Mouse (Mus musculus) neural tube, embryonic 12.5 days (tissue): ENCODE data around the gene Bmpr1b. TPM values are rescaled to one million over a fixed set of nuclear protein-coding genes. Genes with fewer than 3 reads are reported as not detected.
A peak's percentile ranks its signal among the peaks of the same experiment; 100 is the strongest.

Experiments used
- ATAC-seq: fragments of 200-750 bp; cut with Nextera tagmentation; 2 replicates; pipeline ENCODE4 v1.8.0; 2017; ENCODE audit warnings: low read depth, mild to moderate bottlenecking, moderate TSS enrichment, moderate library complexity; ENCODE audit not compliant: low FRiP score
- H3K27ac ChIP-seq: fragments of 300-500 bp; sonication (generic); 2 replicates; pipeline ENCODE4 v1.5.1; 2016
- H3K27me3 ChIP-seq: fragments of 300-500 bp; sonication (generic); replicated peaks from 2 replicates; pipeline ENCODE4 v1.6.1; 2016; ENCODE audit warnings: mild to moderate bottlenecking
- H3K36me3 ChIP-seq: fragments of 300-500 bp; sonication (generic); 2 replicates; pipeline ENCODE4 v1.6.1; 2016; ENCODE audit warnings: mild to moderate bottlenecking
- H3K4me1 ChIP-seq: fragments of 300-500 bp; sonication (generic); 2 replicates; pipeline ENCODE4 v1.6.1; 2016
- H3K4me2 ChIP-seq: fragments of 300-500 bp; sonication (generic); replicated peaks from 2 replicates; pipeline ENCODE4 v1.6.1; 2016; ENCODE audit warnings: mild to moderate bottlenecking
- H3K4me3 ChIP-seq: fragments of 300-500 bp; sonication (generic); 2 replicates; pipeline ENCODE4 v1.5.1; 2016
- H3K9ac ChIP-seq: fragments of 300-500 bp; sonication (generic); 2 replicates; pipeline ENCODE4 v1.6.1; 2016; ENCODE audit warnings: mild to moderate bottlenecking
- H3K9me3 ChIP-seq: fragments of 300-500 bp; sonication (generic); 2 replicates; pipeline ENCODE4 v1.6.1; 2016; ENCODE audit warnings: mild to moderate bottlenecking
- WGBS: fragments of 180-500 bp; shearing (Covaris S2); methylation state at CpG from one replicate; pipeline ENCODE4 v1.1.7; 2016; 5-methylcytosine and 5-hydroxymethylcytosine counted together
- polyA plus RNA-seq: library from polyadenylated mRNA; unstranded; fragments of >200 nt; fragmentation: Nextera tagmentation; extraction: Ambion mirVana; gene quantifications from 2 replicates; pipeline ENCODE4 v1.2.1, GENCODE M21; 2016

Gene Bmpr1b
- polyA plus RNA-seq, 1 experiment from 2014 or later = 12.6 TPM

GRCm38 (mm10) chr3:142061267-142061666, 108.0 kb downstream of the Bmpr1b start:
- no peak overlapping the region for H3K4me2 ChIP-seq
- peaks cover 14% of the 10 kb centered on the region for H3K4me1 ChIP-seq
- H3K36me3 ChIP-seq = no peaks in the 10 kb centered on the region
- no peak overlapping the region for H3K27ac ChIP-seq
- H3K4me3 ChIP-seq = no peak overlapping the region
- no peak for ATAC-seq
- H3K27me3 ChIP-seq = no peaks in the 10 kb centered on the region
- no peaks in the 10 kb centered on the region for H3K9me3 ChIP-seq
- no peak overlapping the region for H3K9ac ChIP-seq
- 93% methylated on average over 5 of the region's 5 CpGs for WGBS

GRCm38 (mm10) chr3:142059890-142060289, 109.3 kb downstream of the Bmpr1b start:
- Histone ChIP-seq H3K9me3 (no peaks in the 10 kb centered on the region), H3K4me2 (no peak overlapping the region), H3K27ac (no peak overlapping the region), H3K36me3 (no peaks in the 10 kb centered on the region), H3K9ac (no peak overlapping the region), H3K4me3 (no peak overlapping the region), H3K27me3 (no peaks in the 10 kb centered on the region), H3K4me1 (peaks cover 14% of the 10 kb centered on the region)
- no peak for ATAC-seq
- WGBS = 33% methylated on average over 3 of the region's 3 CpGs

DNA sequence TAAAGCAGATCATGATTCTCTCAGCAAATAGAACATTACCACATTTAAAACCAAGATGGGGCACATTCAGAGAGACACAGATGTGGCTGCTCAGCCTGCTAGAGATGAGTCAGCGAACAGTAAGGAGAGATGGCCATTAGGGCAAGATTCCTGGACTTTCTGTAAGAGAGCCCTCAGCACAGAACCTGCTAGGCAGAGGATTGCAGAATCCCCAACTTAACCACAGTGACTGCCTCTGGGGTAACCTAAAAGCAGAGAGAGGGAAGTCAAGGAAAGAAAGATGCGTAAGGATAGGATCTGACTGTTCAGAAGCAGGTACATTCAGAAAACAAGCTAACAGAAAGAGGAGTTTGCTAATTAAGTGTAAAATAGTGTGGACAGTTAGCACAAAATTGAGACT, 118.5 kb downstream of the Bmpr1b start:
- H3K4me1 ChIP-seq = no peaks in the 10 kb centered on the region
- no peak overlapping the region for H3K4me2 ChIP-seq
- H3K27ac ChIP-seq = no peak overlapping the region
- H3K9me3 ChIP-seq = no peaks in the 10 kb centered on the region
- no peaks in the 10 kb centered on the region for H3K27me3 ChIP-seq
- no peak for ATAC-seq
- no peak overlapping the region for H3K9ac ChIP-seq
- 99% methylated on average over 2 of the region's 2 CpGs for WGBS
- H3K36me3 ChIP-seq = no peaks in the 10 kb centered on the region
- no peak overlapping the region for H3K4me3 ChIP-seq

GRCm38 (mm10) chr3:142049610-142050009, 119.6 kb downstream of the Bmpr1b start:
- H3K4me1 ChIP-seq = no peaks in the 10 kb centered on the region
- H3K9me3 ChIP-seq = no peaks in the 10 kb centered on the region
- H3K27me3 ChIP-seq = no peaks in the 10 kb centered on the region
- no peak overlapping the region for H3K4me3 ChIP-seq
- WGBS = 91% methylated on average over 3 of the region's 3 CpGs
- no peak overlapping the region for H3K4me2 ChIP-seq
- no peaks in the 10 kb centered on the region for H3K36me3 ChIP-seq
- no peak overlapping the region for H3K9ac ChIP-seq
- H3K27ac ChIP-seq = no peak overlapping the region
- no peak for ATAC-seq

- Histone ChIP-seq H3K4me3 (no peak overlapping the region), H3K27me3 (no peaks in the 10 kb centered on the region), H3K9me3 (no peaks in the 10 kb centered on the region), H3K36me3 (no peaks in the 10 kb centered on the region), H3K27ac (no peak overlapping the region), H3K4me1 (no peaks in the 10 kb centered on the region), H3K4me2 (no peak overlapping the region), H3K9ac (no peak overlapping the region)
- WGBS = 92% methylated on average over 5 of the region's 5 CpGs
- ATAC-seq = no peak
Observed at GRCm38 (mm10) chr3:142049093-142049492, 120.1 kb downstream of the Bmpr1b start.

- Histone ChIP-seq H3K27ac (no peak overlapping the region), H3K36me3 (no peaks in the 10 kb centered on the region), H3K4me3 (no peak overlapping the region), H3K9me3 (no peaks in the 10 kb centered on the region), H3K9ac (no peak overlapping the region), H3K4me2 (no peak overlapping the region), H3K27me3 (no peaks in the 10 kb centered on the region), H3K4me1 (no peaks in the 10 kb centered on the region)
- ATAC-seq = no peak
- WGBS = 71% methylated on average over 6 of the region's 6 CpGs
Observed at GRCm38 (mm10) chr3:142048493-142048892, 120.7 kb downstream of the Bmpr1b start.

- Histone ChIP-seq H3K9ac (no peak overlapping the region), H3K4me1 (no peaks in the 10 kb centered on the region), H3K9me3 (no peaks in the 10 kb centered on the region), H3K27me3 (no peaks in the 10 kb centered on the region), H3K36me3 (no peaks in the 10 kb centered on the region), H3K4me3 (no peak overlapping the region), H3K27ac (no peak overlapping the region), H3K4me2 (no peak overlapping the region)
- no peak for ATAC-seq
- 43% methylated on average over 2 of the region's 2 CpGs for WGBS
Observed at GRCm38 (mm10) chr3:142043463-142043862, 125.8 kb downstream of the Bmpr1b start.

GRCm38 (mm10) chr3:142043006-142043405, 126.2 kb downstream of the Bmpr1b start:
- H3K9ac ChIP-seq = no peak overlapping the region
- no peak overlapping the region for H3K4me3 ChIP-seq
- WGBS = 76% methylated on average over 5 of the region's 5 CpGs
- no peaks in the 10 kb centered on the region for H3K27me3 ChIP-seq
- no peaks in the 10 kb centered on the region for H3K4me1 ChIP-seq
- no peak overlapping the region for H3K27ac ChIP-seq
- ATAC-seq = no peak
- no peaks in the 10 kb centered on the region for H3K9me3 ChIP-seq
- H3K4me2 ChIP-seq = no peak overlapping the region
- H3K36me3 ChIP-seq = no peaks in the 10 kb centered on the region

- Histone ChIP-seq H3K27ac (no peak overlapping the region), H3K4me2 (no peak overlapping the region), H3K27me3 (no peaks in the 10 kb centered on the region), H3K4me3 (no peak overlapping the region), H3K9me3 (no peaks in the 10 kb centered on the region), H3K9ac (no peak overlapping the region), H3K36me3 (no peaks in the 10 kb centered on the region), H3K4me1 (peaks cover 4% of the 10 kb centered on the region; the same call in 1 of the 2 replicates)
- no peak for ATAC-seq
- WGBS = 91% methylated on average over 5 of the region's 5 CpGs
Observed at GRCm38 (mm10) chr3:142040345-142040744, 128.9 kb downstream of the Bmpr1b start.

GRCm38 (mm10) chr3:142034160-142034559, 135.1 kb downstream of the Bmpr1b start:
- peaks cover 10% of the 10 kb centered on the region; the same call in 1 of the 2 replicates for H3K4me1 ChIP-seq
- no peak for ATAC-seq
- WGBS = 46% methylated on average over 4 of the region's 4 CpGs

DNA sequence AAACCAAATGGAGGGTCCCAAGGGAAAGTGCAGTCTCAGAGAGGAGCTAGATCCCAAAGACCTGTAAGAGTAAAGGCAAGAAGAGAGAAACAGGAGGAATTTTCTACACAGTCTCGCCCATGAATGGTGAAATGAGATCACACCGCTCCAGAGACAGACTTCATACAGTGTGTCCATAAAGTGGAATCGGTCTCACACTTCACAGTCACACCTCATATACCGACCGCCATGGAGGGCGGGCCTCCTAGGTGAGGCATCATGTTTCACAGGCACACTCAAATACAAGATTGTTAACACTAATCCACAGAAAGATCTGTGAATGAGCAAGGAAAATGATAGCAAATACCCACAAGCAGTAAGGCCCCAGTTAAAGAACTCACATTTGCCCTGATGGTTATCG, 149.5 kb downstream of the Bmpr1b start:
- ATAC-seq = no peak
- Histone ChIP-seq H3K27ac (no peak overlapping the region), H3K27me3 (no peaks in the 10 kb centered on the region), H3K4me2 (no peak overlapping the region), H3K9ac (no peak overlapping the region), H3K9me3 (no peaks in the 10 kb centered on the region), H3K4me3 (no peak overlapping the region), H3K4me1 (no peaks in the 10 kb centered on the region), H3K36me3 (no peaks in the 10 kb centered on the region)
- WGBS = 83% methylated on average over 7 of the region's 7 CpGs

More at GRCm38 (mm10) chr3:142034160-142034559, 135.1 kb downstream of the Bmpr1b start:
- H3K27me3 ChIP-seq = no peaks in the 10 kb centered on the region
- no peak overlapping the region for H3K4me2 ChIP-seq
- no peak overlapping the region for H3K27ac ChIP-seq
- H3K4me3 ChIP-seq = no peak overlapping the region
- no peak overlapping the region for H3K9ac ChIP-seq
- H3K9me3 ChIP-seq = no peaks in the 10 kb centered on the region
- H3K36me3 ChIP-seq = no peaks in the 10 kb centered on the region

DNA sequence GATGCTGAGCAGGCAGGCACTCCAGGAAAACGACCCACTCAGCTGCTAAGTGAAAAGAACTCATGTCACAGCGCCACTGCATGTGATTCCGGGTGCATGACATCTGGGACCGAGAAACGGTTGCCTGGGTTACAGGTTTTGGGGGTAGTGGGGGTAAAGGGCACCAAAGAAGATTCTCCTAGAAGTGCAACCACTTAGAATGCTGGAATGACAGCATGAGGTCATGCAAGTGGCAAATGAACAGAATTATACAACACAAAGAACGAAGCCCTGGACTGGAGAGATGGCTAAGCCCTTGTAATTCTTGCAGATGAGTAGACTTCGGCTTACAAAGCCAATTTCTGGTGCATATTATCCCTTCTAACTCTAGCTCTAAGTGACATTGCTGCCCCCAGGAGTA, 184.7 kb downstream of the Bmpr1b start:
- H3K9ac ChIP-seq = no peak overlapping the region
- H3K36me3 ChIP-seq = no peaks in the 10 kb centered on the region
- H3K27ac ChIP-seq = no peak overlapping the region
- no peaks in the 10 kb centered on the region for H3K9me3 ChIP-seq
- H3K4me2 ChIP-seq = no peak overlapping the region
- no peaks in the 10 kb centered on the region for H3K27me3 ChIP-seq
- ATAC-seq = no peak
- H3K4me1 ChIP-seq = no peaks in the 10 kb centered on the region
- 50% methylated on average over 7 of the region's 7 CpGs for WGBS
- no peak overlapping the region for H3K4me3 ChIP-seq

DNA sequence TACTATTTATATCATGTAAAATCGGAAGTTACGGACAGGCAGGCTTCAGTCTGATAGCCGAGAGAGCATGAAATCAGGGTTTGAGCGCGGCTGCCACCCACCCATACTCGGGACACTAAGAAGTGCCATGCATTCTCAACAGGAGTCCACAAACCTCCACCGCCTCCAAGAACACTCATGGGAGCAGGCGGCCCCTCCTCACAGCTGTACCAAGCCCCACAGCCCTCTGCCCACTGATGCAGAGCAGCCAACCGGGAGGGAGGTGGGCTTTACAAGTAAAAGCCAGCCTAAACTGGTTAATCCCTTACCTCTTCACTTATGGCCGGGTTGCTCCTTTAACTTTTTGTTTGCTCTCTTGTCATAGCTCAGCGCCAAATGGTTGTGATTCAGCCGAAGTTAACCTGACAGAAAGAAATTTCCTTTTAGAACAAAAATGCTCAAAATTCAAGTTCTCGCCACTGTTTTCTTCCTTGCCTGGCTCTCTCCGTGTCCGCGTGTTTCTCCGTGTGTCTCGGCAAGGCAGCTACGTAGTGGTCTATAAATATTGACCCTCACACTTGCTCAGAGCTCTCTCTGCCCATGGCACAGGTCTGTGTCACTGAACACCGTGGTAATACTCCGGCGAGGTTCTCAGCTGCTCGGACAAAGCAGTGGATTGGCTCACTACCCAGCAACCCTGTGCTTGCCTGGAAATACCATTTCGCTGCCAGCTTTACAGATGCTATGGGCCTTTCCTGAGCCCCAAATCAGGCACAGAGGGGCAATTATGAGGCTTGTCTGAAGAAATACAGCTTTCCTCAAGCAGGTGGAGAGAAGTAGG, 187.4 kb downstream of the Bmpr1b start:
- H3K27ac ChIP-seq = no peak overlapping the region
- ATAC-seq = peak; percentile 37; the same call in 1 of the 2 replicates
- WGBS = 82% methylated on average over 24 of the region's 24 CpGs
- no peaks in the 10 kb centered on the region for H3K27me3 ChIP-seq
- H3K9me3 ChIP-seq = no peaks in the 10 kb centered on the region
- H3K9ac ChIP-seq = no peak overlapping the region
- no peaks in the 10 kb centered on the region for H3K36me3 ChIP-seq
- H3K4me3 ChIP-seq = no peak overlapping the region
- no peaks in the 10 kb centered on the region for H3K4me1 ChIP-seq
- H3K4me2 ChIP-seq = no peak overlapping the region
